Mouse (Mus musculus) forebrain, embryonic 15.5 days (tissue): ENCODE results near the gene Sfxn3. TPM values are rescaled to one million over a fixed set of nuclear protein-coding genes. Genes with fewer than 3 reads are reported as not detected.

Experiments used
- ATAC-seq: fragments of 200-750 bp; cut with Nextera tagmentation; replicated peaks from 2 replicates; pipeline ENCODE4 v1.8.0; 2017; ENCODE audit warnings: mild to moderate bottlenecking, moderate TSS enrichment, moderate library complexity
- H3K27ac ChIP-seq: fragments of 300-500 bp; sonication (generic); replicated peaks from 2 replicates; pipeline ENCODE4 v1.5.1; 2015; ENCODE audit warnings: mild to moderate bottlenecking, inconsistent platforms
- H3K27me3 ChIP-seq: fragments of 300-500 bp; sonication (generic); 2 replicates; pipeline ENCODE4 v1.6.1; 2015; ENCODE audit warnings: inconsistent platforms
- H3K36me3 ChIP-seq: fragments of 300-500 bp; sonication (generic); 2 replicates; pipeline ENCODE4 v1.6.1; 2015; ENCODE audit warnings: mild to moderate bottlenecking, inconsistent platforms
- H3K4me1 ChIP-seq: fragments of 300-500 bp; sonication (generic); 2 replicates; pipeline ENCODE4 v1.6.1; 2015; ENCODE audit warnings: inconsistent platforms
- H3K4me2 ChIP-seq: fragments of 300-500 bp; sonication (generic); replicated peaks from 2 replicates; pipeline ENCODE4 v1.6.1; 2015; ENCODE audit warnings: mild to moderate bottlenecking, inconsistent platforms
- H3K4me3 ChIP-seq: fragments of 300-500 bp; sonication (generic); 2 replicates; pipeline ENCODE4 v1.5.1; 2015; ENCODE audit warnings: mild to moderate bottlenecking, inconsistent platforms
- H3K9ac ChIP-seq: fragments of 300-500 bp; sonication (generic); replicated peaks from 2 replicates; pipeline ENCODE4 v1.6.1; 2015; ENCODE audit warnings: mild to moderate bottlenecking, inconsistent platforms
- H3K9me3 ChIP-seq: fragments of 300-500 bp; sonication (generic); 2 replicates; pipeline ENCODE4 v1.6.1; 2016; ENCODE audit warnings: inconsistent platforms
- WGBS: fragments of 180-500 bp; shearing (Covaris S2); methylation state at CpG from one replicate; pipeline ENCODE4 v1.1.7; 2015; ENCODE audit warnings: mixed read lengths; 5-methylcytosine and 5-hydroxymethylcytosine counted together
- polyA plus RNA-seq: library from polyadenylated mRNA; unstranded; fragments of >200 nt; fragmentation: Nextera tagmentation; extraction: Ambion mirVana; gene quantifications from 2 replicates; pipeline ENCODE4 v1.2.1, GENCODE M21; 2015

Gene Sfxn3
- polyA plus RNA-seq: 65.0 and 67.6 TPM in 2 replicates

GRCm38 (mm10) chr19:45047417-45047934 is at the start of gene Sfxn3:
Sfxn3 (plus strand) TSS chr19:45047503.
- WGBS: 1% methylated on average over 26 of the region's 26 CpGs
- peak within 1 kb of the TSS; percentile 67 for H3K9ac ChIP-seq
- H3K4me3 ChIP-seq: peak within 1 kb of the TSS; percentile 59
- H3K36me3 ChIP-seq: peaks cover 15% of the 10 kb centered on the region
- H3K4me2 ChIP-seq: peak within 1 kb of the TSS; percentile 64
- peaks cover 8% of the 10 kb centered on the region; the same call in 1 of the 2 replicates for H3K27me3 ChIP-seq
- peaks cover 42% of the 10 kb centered on the region for H3K4me1 ChIP-seq
- H3K9me3 ChIP-seq: no peaks in the 10 kb centered on the region
- peak; percentile 85 for ATAC-seq
- H3K27ac ChIP-seq: peak within 1 kb of the TSS; percentile 97

GRCm38 (mm10) chr19:44997786-44998185 is 49.5 kb upstream of the Sfxn3 start:
- no peak overlapping the region for H3K27ac ChIP-seq
- H3K36me3 ChIP-seq: peaks cover 68% of the 10 kb centered on the region
- ATAC-seq: no peak
- H3K4me2 ChIP-seq: no peak overlapping the region
- no peak overlapping the region for H3K4me3 ChIP-seq
- WGBS: 85% methylated on average over 11 of the region's 11 CpGs
- H3K9ac ChIP-seq: no peak overlapping the region
- no peaks in the 10 kb centered on the region for H3K9me3 ChIP-seq
- no peaks in the 10 kb centered on the region for H3K4me1 ChIP-seq
- H3K27me3 ChIP-seq: no peaks in the 10 kb centered on the region

GRCm38 (mm10) chr19:44999647-45000046 is 47.7 kb upstream of the Sfxn3 start:
- Histone ChIP-seq H3K9ac (no peak overlapping the region), H3K36me3 (peaks cover 75% of the 10 kb centered on the region), H3K4me2 (no peak overlapping the region), H3K27me3 (no peaks in the 10 kb centered on the region), H3K4me3 (no peak overlapping the region), H3K4me1 (no peaks in the 10 kb centered on the region), H3K27ac (no peak overlapping the region), H3K9me3 (no peaks in the 10 kb centered on the region)
- no peak for ATAC-seq
- 88% methylated on average over 8 of the region's 8 CpGs for WGBS

- peaks cover 64% of the 10 kb centered on the region for H3K36me3 ChIP-seq
- no peak for ATAC-seq
- no peaks in the 10 kb centered on the region for H3K9me3 ChIP-seq
- peaks cover 17% of the 10 kb centered on the region for H3K4me1 ChIP-seq
- H3K4me3 ChIP-seq: no peak overlapping the region
- H3K27ac ChIP-seq: no peak overlapping the region
- no peak overlapping the region for H3K4me2 ChIP-seq
- 74% methylated on average over 3 of the region's 3 CpGs for WGBS
- H3K9ac ChIP-seq: no peak overlapping the region
- H3K27me3 ChIP-seq: no peaks in the 10 kb centered on the region
Measured at GRCm38 (mm10) chr19:45002301-45002700, 45.0 kb upstream of the Sfxn3 start.

GRCm38 (mm10) chr19:45003740-45004516 is 43.4 kb upstream of the Sfxn3 start:
- WGBS: 87% methylated on average over 7 of the region's 7 CpGs
- H3K9me3 ChIP-seq: no peaks in the 10 kb centered on the region
- no peak overlapping the region for H3K9ac ChIP-seq
- H3K27ac ChIP-seq: no peak overlapping the region
- H3K36me3 ChIP-seq: peaks cover 51% of the 10 kb centered on the region
- no peak overlapping the region for H3K4me2 ChIP-seq
- H3K4me1 ChIP-seq: peaks cover 33% of the 10 kb centered on the region
- no peak for ATAC-seq
- H3K27me3 ChIP-seq: no peaks in the 10 kb centered on the region
- no peak overlapping the region for H3K4me3 ChIP-seq

- H3K4me3 ChIP-seq: peak within 1 kb of the TSS; percentile 89
- H3K9ac ChIP-seq: peak within 1 kb of the TSS; percentile 80
- H3K27ac ChIP-seq: peak within 1 kb of the TSS; percentile 70
- no peaks in the 10 kb centered on the region for H3K27me3 ChIP-seq
- peak within 1 kb of the TSS; percentile 89 for H3K4me2 ChIP-seq
- 9% methylated on average over 16 of the region's 16 CpGs for WGBS
- H3K9me3 ChIP-seq: no peaks in the 10 kb centered on the region
- H3K4me1 ChIP-seq: peaks cover 35% of the 10 kb centered on the region
- H3K36me3 ChIP-seq: peaks cover 49% of the 10 kb centered on the region
- ATAC-seq: no peak
Measured at GRCm38 (mm10) chr19:45005444-45005843, 41.9 kb upstream of the Sfxn3 start, which contains the start of gene Twnk. Twnk (plus strand) TSS chr19:45005663.

- no peaks in the 10 kb centered on the region for H3K9me3 ChIP-seq
- ATAC-seq: peak; percentile 94
- peak within 1 kb of the TSS; percentile 89 for H3K4me2 ChIP-seq
- peaks cover 35% of the 10 kb centered on the region for H3K4me1 ChIP-seq
- H3K27ac ChIP-seq: peak within 1 kb of the TSS; percentile 70
- H3K36me3 ChIP-seq: peaks cover 48% of the 10 kb centered on the region
- under 1% methylated on average over 82 of the region's 82 CpGs for WGBS
- peak within 1 kb of the TSS; percentile 89 for H3K4me3 ChIP-seq
- H3K27me3 ChIP-seq: no peaks in the 10 kb centered on the region
- peak within 1 kb of the TSS; percentile 80 for H3K9ac ChIP-seq
Measured at GRCm38 (mm10) chr19:45005957-45006712, 41.2 kb upstream of the Sfxn3 start, which contains the start of gene Mrpl43. Mrpl43 (minus strand) TSS chr19:45006442.

GRCm38 (mm10) chr19:45007021-45007420 is 40.3 kb upstream of the Sfxn3 start:
- peak overlapping the region; percentile 89 for H3K4me2 ChIP-seq
- no peaks in the 10 kb centered on the region for H3K9me3 ChIP-seq
- peak overlapping the region; percentile 34 for H3K27ac ChIP-seq
- WGBS: 36% methylated on average over 17 of the region's 17 CpGs
- ATAC-seq: no peak
- H3K36me3 ChIP-seq: peaks cover 48% of the 10 kb centered on the region
- H3K9ac ChIP-seq: peak overlapping the region; percentile 80
- peak overlapping the region; percentile 89 for H3K4me3 ChIP-seq
- H3K4me1 ChIP-seq: peaks cover 35% of the 10 kb centered on the region
- no peaks in the 10 kb centered on the region for H3K27me3 ChIP-seq

GRCm38 (mm10) chr19:45007425-45008191 is 39.7 kb upstream of the Sfxn3 start:
- H3K27ac ChIP-seq: 0 out of 2 replicates have a peak overlapping the region, but pooled peaks have one; percentile 34
- H3K9me3 ChIP-seq: no peaks in the 10 kb centered on the region
- H3K36me3 ChIP-seq: peaks cover 43% of the 10 kb centered on the region
- H3K9ac ChIP-seq: 0 out of 2 replicates have a peak overlapping the region, but pooled peaks have one; percentile 80
- WGBS: 93% methylated on average over 20 of the region's 20 CpGs
- peak overlapping the region; percentile 89 for H3K4me2 ChIP-seq
- H3K27me3 ChIP-seq: no peaks in the 10 kb centered on the region
- H3K4me3 ChIP-seq: peak overlapping the region; percentile 89
- H3K4me1 ChIP-seq: peaks cover 40% of the 10 kb centered on the region
- no peak for ATAC-seq

- H3K27ac ChIP-seq: no peak overlapping the region
- peaks cover 27% of the 10 kb centered on the region for H3K36me3 ChIP-seq
- no peaks in the 10 kb centered on the region for H3K9me3 ChIP-seq
- H3K9ac ChIP-seq: no peak overlapping the region
- H3K4me3 ChIP-seq: no peak overlapping the region
- no peaks in the 10 kb centered on the region for H3K27me3 ChIP-seq
- ATAC-seq: no peak
- H3K4me1 ChIP-seq: peaks cover 49% of the 10 kb centered on the region
- 89% methylated on average over 4 of the region's 4 CpGs for WGBS
- H3K4me2 ChIP-seq: no peak overlapping the region
Measured at GRCm38 (mm10) chr19:45010646-45011045, 36.7 kb upstream of the Sfxn3 start.

- H3K4me3 ChIP-seq: no peak overlapping the region
- peak overlapping the region; percentile 67 for H3K27ac ChIP-seq
- 0 out of 2 replicates have a peak overlapping the region, but pooled peaks have one; percentile 9 for H3K9ac ChIP-seq
- no peak for ATAC-seq
- H3K4me1 ChIP-seq: peaks cover 57% of the 10 kb centered on the region
- 78% methylated on average over 8 of the region's 8 CpGs for WGBS
- no peaks in the 10 kb centered on the region for H3K9me3 ChIP-seq
- H3K4me2 ChIP-seq: no peak overlapping the region
- no peaks in the 10 kb centered on the region for H3K27me3 ChIP-seq
- peaks cover 27% of the 10 kb centered on the region for H3K36me3 ChIP-seq
Measured at GRCm38 (mm10) chr19:45012219-45012618, 35.1 kb upstream of the Sfxn3 start.
